Mouse (Mus musculus): ENCODE results near the gene Pla2g16.

The Pla2g16 gene

DNA sequence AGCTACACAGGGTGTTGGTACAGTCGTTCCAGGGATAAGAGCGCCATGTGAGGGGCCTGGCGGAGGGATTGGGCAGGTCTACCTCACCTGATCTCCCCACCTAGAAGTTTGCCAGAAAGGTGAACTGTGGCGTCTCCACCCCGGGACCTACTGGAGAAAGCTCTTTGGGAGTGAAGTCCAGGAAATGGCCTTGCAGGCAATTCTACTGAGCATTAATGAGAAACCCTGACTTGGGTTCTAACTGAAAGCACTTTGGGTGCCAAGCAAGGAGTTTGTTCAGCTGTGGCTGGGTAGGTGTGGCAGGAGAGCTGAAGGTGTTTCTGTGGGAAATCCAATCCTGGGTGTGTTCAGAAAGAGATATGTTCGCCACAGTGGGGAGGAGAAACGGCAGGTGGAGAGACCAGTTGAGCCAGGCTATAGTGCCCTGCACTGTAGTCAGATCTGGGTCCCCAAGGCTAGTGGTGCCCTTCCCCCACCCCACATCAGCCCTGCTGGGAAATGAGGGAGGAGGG, 50.5 kb downstream of the Pla2g16 start:
- DNase-seq (ENCODE audit: extremely low spot score, low read depth, low spot score), result no peak

DNA sequence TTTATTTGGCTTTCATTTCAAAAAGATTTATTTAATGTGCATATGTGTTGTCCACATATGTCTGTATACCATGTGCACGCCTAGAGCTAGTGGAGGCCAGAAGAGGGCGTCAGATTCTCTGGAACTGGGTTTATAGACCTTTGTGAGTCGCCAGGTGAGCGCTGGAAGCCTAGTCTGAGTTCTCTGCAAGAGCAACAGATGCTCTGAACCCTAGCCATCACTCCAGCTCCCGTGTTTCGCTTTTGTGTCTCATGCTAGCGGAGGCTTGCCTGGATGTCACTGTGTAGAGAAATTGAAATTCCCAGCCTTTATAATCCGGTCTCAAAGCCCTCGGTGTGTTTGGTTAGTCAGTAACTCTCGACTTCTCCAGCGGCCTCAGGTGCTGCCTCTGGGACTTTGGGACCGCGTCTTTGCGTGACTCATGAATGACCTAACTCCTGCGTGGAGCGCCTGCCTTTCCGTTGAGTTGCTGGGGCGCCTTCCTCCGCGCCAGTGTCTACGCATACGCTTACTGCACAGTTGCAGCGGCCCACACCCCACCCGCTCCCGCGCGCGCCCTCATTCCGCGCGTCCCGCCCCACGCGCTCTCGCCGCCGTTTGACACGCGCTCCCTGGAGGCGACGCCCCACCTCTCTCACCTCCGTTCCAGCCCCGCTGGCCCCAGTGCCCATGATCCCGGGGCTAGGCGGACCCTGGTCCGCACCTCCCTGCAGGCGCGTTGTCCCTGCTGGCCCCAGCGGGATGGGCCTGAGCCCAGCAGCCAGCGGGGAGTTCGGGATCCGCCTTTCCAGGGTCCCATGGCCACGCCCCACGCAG, 54.9 kb downstream of the Pla2g16 start, which contains the start of gene Hrasls5:
Gene Hrasls5, plus strand, starts transcription at position 600 of the 816 bp plus-strand sequence.
- DNase-seq (ENCODE audit: extremely low spot score, low read depth, low spot score), result no peak

DNA sequence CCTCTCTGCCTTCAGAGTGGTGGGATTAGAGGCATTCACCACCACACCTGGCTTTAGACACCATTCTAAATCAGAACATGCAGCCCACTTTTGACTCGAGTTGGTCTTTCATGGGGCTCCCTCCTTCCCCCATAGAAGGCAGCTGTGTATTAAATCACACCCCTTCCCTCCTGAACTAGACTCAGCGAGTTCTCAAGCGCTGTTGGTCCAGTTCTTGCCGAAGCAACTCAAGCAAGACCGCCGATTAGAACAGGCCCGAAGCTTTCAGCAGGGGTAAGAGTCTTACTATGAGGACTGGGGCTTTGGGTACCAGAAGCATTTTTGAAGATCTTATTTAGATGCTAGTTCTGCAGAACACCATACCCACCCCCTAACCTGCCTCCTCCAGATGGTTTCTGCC, 55.9 kb downstream of the Pla2g16 start:
- DNase-seq (ENCODE audit: extremely low spot score, low read depth, low spot score), result no peak

DNA sequence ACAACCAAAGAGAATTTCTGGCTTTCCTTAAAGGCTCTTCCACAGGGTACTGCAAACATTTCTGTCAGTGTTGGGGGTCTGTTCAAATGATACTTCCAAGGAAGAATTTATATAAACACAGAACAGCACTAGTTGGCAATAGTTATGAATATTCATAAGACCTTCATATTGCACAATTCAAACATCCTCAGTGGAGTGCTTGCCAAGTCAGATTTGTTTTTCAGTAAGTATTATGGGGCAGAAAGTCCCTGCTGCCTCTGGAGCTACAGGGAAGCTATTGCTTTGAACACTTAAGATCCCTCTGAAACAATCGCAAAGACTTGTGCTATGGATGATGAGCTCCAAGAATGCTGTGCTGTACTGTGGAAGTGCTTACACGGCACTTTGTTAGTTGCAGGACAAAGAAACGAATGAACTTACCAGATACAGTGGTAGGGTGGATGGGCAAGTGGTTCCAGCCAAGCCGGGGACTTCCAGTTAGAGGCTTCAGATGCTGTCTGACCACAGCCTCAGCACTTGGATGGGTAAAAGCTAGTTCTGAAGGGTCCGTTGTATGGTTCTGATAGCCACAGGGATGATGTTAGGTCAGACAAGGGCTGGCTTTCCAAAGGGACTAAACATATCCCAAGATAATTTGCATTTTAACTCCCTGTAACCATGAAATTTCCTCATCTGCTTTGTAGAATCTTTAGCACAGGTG, 59.1 kb downstream of the Pla2g16 start:
- DNase-seq (ENCODE audit: extremely low spot score, low read depth, low spot score), result no peak

DNA sequence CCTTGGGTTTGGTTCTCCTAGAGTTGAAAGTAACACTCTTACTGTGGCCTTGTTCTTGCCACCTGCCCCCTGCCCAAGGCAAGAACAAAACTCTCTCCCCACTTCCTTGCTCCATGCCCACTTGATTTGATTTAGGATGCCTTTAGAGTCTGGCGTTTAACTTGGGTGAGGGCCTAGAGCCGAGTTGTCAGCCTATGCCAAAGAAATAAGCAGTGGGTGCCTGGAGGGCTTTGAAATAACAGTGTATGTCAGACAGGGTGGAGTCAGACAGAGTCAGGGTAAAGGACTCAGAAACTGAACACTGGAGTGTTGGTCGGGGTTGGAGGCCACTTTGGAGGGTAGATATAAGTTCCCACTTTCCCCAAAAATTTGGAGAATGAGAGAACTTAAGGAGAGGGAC, 59.8 kb downstream of the Pla2g16 start:
- no peak for DNase-seq (ENCODE audit: extremely low spot score, low read depth, low spot score)

DNA sequence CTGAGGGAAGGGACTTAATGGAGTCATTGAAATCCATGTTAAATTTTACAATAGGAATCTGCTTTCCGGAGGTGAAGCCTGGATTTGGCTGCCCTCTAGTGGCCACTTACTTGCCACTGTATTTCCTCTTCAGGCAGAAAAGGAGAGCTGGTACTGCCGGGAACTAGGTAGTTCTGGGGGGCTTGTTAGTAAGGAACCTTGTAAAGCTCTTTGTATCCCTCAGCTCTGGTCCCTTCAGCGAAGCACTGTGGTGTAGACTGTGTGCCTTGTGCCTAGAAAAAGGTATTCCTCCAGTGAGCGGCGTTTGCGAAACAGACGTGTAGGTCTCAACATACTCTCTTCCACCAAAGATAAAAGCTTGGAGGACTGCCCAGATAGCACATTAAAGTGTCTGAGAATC, 60.4 kb downstream of the Pla2g16 start:
- peak; percentile 47 for DNase-seq (ENCODE audit: extremely low spot score, low read depth, low spot score)

DNA sequence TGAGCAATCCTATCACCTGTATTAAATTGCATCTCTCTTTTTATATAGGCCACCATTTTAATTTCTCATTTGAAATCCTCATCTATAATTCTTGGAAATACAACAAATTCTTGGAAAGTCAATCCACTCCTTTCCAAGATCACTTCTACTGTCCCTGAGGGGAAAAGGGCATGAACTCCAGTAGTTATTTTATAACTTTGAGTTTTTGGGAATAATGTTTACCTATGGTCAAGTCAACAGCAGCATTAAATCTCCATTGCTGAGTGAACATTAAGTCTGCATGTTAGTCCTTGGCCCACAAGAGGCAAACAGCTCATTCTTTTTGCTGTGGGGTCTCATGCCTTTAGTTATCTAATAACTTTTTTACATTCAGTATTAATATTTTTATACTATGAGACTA, 75.8 kb downstream of the Pla2g16 start:
- no peak for DNase-seq (ENCODE audit: extremely low spot score, low read depth, low spot score)

DNA sequence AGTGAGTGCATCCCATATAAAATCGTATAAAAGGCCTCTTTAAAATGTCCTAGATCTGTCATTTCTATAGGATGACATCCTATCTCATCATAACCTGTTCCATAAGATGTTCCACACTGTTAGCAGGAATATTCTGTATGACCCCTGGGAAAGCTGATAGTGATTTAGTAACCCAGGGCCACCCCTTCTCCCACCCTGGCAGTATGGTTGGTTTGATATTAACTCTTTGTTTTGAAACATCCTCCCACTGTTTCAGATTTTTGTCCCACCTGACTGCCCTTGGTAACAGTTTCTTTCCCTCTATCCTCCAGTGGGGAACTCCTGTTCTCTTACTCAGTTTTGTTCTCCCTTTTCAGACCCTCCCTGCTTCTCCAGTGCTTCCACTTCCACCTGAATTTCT, 76.5 kb downstream of the Pla2g16 start:
- DNase-seq (ENCODE audit: extremely low spot score, low read depth, low spot score), result no peak
